Mouse (Mus musculus) effector memory CD4-positive, alpha-beta T cell, adult 7 months (primary cell): ENCODE results near the gene Olfr738. TPM values are rescaled to one million over a fixed set of nuclear protein-coding genes. Genes with fewer than 3 reads are reported as not detected.

Source experiments
- polyA plus RNA-seq: library from polyadenylated mRNA; unstranded; fragments of 100-300 nt; shearing (Covaris generic); gene quantifications from one replicate; pipeline ENCODE4 v1.2.1, GENCODE M21; 2017

Gene Olfr738
- polyA plus RNA-seq: not detected

GRCm38 (mm10) chr14:50407268-50407667, at the start of gene Olfr738:
Gene Olfr738 (plus strand): TSS chr14:50407568.

DNA sequence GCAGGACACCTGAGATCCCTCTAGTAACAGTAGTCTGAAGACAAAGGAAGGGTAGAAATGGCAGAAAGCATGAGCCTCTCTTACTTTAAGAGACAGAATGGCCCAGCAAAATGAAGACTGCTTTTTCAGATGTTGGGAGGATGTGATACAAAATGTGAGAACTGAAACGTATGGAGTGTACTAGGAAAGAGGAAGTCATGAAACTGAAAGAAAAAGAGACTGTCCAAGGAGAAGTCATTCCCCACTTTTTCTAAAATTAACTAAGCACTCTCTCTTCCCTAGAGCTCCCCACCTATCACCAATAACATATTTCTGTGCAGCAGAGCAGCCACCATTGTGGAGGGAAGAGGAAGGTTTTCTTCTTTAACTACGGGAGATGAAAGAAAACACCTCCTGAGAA, 49.8 kb upstream of the Olfr738 start, which contains the start of gene Tlr11:
Gene Tlr11, plus strand, starts transcription at position 322 of the 400 bp plus-strand sequence.

GRCm38 (mm10) chr14:50380863-50381262, 26.5 kb upstream of the Olfr738 start, which contains the start of gene Olfr736:
Gene Olfr736 (plus strand): TSS chr14:50381163.

DNA sequence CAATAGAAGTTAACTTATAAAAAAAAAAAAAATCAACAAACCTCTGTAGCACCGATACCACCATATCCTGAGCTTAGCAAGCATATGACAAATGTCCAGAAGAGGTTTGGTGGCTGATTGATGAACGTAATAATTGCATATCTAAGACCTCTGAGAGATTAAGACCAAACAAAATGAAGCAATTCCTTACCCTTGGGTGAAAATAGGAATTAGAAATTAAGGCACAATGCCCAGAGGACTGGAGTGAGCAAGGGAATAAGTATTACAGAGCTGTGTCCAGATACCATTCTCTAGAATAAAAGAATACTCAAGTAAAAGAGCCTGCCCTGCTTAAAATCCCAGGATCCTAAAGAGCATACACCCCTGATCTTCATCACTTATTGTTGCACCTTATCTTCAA, 11.0 kb downstream of the Olfr738 start, which contains the start of gene Olfr739:
Gene Olfr739, plus strand, starts transcription at position 301 of the 400 bp plus-strand sequence.

GRCm38 (mm10) chr14:50445245-50445644, 37.9 kb downstream of the Olfr738 start, which contains the start of gene Olfr740:
Gene Olfr740 (plus strand): TSS chr14:50445545.

Other genes with a start within 250 kb of the Olfr738 start
- not detected for gene Olfr730, start 219.4 kb upstream of the Olfr738 start, polyA plus RNA-seq
- not detected for gene Olfr731, start 165.7 kb upstream of the Olfr738 start, polyA plus RNA-seq
- not detected for gene Olfr732, start 123.4 kb upstream of the Olfr738 start, polyA plus RNA-seq
- 0.15 TPM for gene Olfr733, start 106.0 kb upstream of the Olfr738 start, polyA plus RNA-seq
- gene Olfr734, start 80.8 kb upstream of the Olfr738 start, polyA plus RNA-seq: not detected
- not detected for gene Olfr735, start 58.7 kb upstream of the Olfr738 start, polyA plus RNA-seq
- gene Tlr11, start 49.7 kb upstream of the Olfr738 start, polyA plus RNA-seq: not detected
- not detected for gene Olfr736, start 26.4 kb upstream of the Olfr738 start, polyA plus RNA-seq
- gene Olfr739, start 11.1 kb downstream of the Olfr738 start, polyA plus RNA-seq: not detected
- gene Olfr740, start 38.0 kb downstream of the Olfr738 start, polyA plus RNA-seq: not detected
- 0.21 TPM for gene Olfr741, start 65.2 kb downstream of the Olfr738 start, polyA plus RNA-seq
- not detected for gene Olfr742, start 96.0 kb downstream of the Olfr738 start, polyA plus RNA-seq
- not detected for gene Olfr743, start 114.3 kb downstream of the Olfr738 start, polyA plus RNA-seq
- not detected for gene Olfr744, start 207.3 kb downstream of the Olfr738 start, polyA plus RNA-seq
- not detected for gene Olfr745, start 231.8 kb downstream of the Olfr738 start, polyA plus RNA-seq
- not detected for gene Olfr746, start 239.5 kb downstream of the Olfr738 start, polyA plus RNA-seq